Mouse (Mus musculus) CD4-positive, CD25-positive, alpha-beta regulatory T cell, adult 2 months (primary cell): Measurements from ENCODE around the gene Col3a1.
A peak's percentile ranks its signal among the peaks of the same experiment; 100 is the strongest.

Source experiments
- DNase-seq: peaks from one replicate; pipeline ENCODE4 v3.0.0-alpha.2; 2012; ENCODE audit warnings: low read depth, low spot score

Gene Col3a1

DNA sequence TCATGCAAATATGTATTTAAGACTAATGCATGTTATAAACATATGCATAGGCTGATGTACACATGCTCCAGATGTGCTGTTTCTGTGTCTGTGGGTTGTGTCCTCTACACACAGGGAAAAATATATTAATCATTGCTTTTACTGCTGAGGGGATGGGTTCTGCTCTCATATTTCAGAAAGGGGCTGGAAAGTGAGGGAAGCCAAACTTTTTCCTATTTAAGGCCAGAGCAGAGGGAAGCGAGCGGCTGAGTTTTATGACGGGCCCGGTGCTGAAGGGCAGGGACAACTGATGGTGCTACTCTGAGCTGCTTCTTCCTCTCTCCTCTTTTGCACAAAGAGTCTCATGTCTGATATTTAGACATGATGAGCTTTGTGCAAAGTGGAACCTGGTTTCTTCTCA, at the start of gene Col3a1:
Gene Col3a1 (plus strand): TSS at position 151 of the 400 bp plus-strand sequence.
- no peak for DNase-seq

DNA sequence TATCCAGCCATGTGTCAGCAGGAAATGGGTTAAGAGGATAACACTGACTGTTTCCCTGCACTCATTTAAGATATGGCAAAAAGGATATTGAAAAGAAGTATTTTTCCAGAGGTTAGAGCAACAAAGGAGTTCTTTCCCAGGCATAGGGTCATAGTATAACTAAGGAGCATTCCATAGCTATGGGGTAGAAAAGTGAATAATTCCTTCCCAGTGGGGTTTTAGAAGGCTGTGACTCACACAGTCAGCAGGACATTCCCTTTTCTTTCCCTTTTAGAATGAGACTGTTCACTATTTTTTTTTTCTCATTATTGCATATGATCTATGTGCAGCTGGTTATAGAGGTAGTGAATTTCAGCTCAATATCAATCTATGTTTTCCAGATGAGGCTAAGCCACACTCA, 41.9 kb upstream of the Col3a1 start:
- no peak for DNase-seq

DNA sequence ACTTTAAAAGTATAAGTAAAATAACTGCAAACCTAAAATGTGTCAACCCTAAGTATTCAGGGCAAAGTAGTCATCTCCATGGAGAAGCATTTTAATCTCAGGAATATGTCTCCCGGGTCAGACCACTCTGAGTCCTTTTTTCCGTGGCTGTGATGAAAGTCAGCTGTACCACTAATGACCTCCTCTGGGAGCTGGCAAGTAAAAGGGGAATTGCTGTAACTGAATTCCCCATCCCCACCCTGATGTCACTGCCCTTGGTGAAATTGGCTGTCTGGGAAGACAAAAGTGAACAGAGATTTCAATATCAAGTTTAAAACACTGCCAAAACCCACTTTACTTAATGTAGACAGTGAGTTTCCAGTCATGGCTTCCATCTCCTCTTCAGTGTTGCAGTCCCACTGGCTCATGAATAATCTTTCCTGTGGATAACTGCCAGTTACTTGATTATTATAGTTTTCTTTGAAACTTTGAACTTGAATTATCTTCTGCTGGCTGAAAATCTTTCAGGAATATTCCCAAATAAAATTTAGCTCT, 35.3 kb upstream of the Col3a1 start:
- DNase-seq: no peak

DNA sequence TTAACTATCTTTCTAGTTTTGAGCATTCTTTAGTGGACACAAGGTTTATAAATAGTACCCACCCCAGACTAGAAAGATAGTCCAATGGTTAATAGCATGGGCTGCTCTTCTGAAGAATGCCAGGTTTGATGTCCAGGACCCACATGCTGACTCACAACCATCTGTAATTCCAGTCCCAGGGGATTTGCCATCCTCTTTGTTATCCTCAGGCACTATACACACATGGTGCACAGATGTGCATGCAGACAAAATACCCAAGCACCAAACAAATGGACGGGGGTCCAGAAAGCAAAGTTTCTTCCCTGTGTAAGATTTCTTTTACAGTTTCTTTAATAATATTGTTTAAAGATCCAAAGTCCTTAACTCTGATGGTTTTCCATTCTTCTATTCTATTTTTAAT, 23.4 kb upstream of the Col3a1 start:
- no peak for DNase-seq

DNA sequence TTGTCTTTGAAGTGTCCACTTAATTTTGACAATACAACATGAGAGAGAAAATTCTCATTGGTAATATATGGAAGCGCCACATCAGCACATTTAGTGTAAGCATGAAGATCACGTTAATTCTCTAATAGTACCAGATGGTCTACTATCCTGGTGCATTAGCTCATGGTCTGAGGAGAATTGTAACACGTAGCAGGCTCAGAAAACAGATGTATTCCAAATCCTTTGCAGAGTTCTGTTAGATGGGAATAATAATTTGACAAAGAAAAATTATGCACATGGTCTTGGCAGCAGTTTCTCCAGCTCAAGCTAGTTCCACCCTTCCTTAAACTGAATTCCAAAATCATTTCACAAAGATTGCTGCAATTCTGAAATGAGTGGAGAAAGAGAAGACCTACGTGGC, 21.3 kb upstream of the Col3a1 start:
- no peak for DNase-seq

DNA sequence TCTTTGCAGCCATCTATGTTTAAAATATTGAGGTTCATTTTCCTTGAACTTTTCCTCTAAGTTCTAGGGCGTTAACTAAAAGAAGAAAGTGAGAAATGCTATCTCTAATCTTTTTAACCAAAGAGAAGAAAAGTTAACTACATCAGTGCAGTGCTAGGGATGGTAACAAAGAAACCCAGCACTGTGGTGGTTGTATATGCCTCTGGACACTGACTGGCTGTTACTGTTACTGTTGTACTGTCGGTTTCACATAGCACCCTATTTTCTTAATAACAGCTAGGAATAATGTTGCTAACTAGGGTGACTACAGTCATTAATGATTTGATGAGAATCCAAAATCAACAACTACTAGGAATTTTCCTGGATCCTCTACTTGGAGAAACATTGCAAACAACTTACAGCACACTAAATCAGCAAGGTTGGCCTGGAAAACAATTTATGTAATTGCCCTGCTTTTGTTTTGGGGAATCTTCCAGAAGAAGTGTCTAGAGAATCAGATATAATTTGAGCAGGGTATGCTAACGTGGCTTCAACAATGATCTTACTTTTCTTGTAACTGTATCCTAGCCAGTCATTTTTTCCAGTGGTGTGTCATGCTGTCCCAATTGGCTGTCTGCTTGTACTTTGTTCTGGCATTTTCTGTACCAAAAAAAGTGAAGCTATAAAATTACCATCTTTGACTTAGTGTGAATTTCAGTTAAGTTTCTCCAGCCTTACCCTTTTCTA, 11.8 kb upstream of the Col3a1 start:
- no peak for DNase-seq

DNA sequence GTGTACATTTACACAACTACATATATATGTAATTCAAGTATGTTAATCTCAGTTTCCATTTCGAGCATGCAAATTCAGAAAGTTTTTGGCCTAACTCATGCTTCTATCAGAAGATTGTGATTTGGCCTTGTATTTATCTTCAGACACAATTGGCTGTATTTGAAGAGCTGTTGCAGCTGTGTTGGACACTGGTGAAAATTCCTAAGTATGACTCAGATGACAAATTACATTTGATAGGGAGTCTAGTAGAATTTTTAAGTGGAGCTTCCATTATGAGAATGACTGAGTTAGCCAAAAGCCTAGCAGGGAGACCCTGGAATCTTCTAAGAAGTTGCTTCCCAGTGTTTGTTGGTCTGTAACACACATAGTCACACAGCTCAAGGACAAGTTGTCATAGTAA, 7.1 kb upstream of the Col3a1 start:
- no peak for DNase-seq

DNA sequence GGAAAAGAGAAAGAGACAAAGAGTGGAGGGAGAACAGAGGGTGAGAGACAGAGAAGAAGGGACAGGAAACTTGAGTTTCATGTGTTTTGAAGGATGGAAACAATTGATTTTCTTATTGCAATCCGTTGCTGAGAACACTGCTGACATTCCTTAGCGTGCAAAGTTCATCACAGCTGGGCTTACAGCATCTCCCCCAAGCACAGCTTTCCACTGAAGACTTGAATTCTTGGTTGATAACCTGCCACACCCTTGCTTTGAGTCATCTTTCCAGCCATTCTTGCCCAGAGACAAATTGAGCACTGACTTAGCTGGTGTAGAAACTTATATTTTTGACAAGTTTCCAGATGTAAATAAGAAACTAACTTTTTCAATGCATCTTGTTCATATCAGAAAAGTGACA, 2.3 kb upstream of the Col3a1 start:
- no peak for DNase-seq

DNA sequence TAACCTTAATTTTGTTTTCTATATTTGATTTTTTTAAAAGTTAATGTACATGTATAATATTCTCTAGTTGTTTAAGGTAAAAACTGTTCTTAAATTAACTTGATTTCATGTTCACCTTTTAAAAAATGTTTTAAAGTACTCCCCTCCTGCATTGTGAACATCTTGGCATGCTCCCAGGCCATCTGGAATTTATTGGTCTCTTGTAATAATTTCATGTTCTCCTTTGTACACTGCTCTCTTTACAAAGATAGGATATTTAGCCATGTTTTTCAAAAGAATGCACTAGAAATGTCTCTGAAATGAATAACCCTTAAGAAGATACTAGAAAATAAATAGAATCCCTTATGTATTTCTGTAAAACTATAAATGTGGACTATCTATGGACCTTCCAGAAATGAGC, 624 bp downstream of the Col3a1 start:
- DNase-seq: no peak

DNA sequence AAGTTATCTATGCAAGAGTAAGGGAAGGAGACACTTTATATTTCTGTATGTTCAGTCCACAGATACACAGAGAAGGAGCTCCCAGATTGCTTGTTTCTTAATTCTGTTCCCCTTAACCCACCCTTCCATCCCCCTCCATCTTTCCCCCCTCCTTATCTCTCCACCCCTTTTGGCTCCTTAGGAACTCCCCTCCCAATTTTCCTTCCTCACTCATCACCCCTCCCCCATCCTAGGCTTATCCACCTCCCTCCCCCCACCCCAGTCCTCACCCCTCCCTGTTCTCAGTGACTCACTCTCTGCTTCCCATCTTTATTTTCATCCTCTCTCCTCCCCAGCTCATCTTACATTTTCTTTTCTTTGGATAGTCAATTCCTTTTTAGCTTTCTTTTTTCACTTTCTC, 1.5 kb downstream of the Col3a1 start:
- no peak for DNase-seq

DNA sequence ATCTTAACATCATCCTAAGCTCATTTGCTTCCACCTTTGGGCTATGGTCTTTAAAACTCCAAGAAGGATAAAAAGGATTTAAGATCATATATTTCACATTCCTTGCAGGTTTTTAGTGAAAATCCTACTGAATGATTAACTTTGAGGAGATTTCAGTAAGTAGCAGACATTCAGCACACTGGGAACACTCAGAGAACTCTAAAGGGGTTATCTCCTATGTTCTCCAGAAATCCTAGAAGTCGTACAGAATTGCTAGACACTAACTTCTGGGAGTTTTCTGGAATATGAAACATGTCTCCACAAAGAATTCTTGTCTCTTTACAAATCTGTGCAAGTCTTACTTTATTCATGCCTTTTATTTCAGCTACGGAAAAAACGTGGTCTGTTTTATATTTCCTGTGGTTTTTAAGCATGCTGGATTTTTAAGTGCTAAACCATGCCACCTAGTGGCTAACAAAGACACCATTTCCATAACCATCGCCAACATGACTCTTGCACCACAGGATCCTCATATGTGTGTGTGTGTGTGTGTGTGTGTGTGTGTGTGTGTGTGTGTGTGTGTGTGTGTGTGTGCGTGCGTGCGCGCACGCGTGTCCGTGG, 2.5 kb downstream of the Col3a1 start:
- DNase-seq: peak; percentile 1

DNA sequence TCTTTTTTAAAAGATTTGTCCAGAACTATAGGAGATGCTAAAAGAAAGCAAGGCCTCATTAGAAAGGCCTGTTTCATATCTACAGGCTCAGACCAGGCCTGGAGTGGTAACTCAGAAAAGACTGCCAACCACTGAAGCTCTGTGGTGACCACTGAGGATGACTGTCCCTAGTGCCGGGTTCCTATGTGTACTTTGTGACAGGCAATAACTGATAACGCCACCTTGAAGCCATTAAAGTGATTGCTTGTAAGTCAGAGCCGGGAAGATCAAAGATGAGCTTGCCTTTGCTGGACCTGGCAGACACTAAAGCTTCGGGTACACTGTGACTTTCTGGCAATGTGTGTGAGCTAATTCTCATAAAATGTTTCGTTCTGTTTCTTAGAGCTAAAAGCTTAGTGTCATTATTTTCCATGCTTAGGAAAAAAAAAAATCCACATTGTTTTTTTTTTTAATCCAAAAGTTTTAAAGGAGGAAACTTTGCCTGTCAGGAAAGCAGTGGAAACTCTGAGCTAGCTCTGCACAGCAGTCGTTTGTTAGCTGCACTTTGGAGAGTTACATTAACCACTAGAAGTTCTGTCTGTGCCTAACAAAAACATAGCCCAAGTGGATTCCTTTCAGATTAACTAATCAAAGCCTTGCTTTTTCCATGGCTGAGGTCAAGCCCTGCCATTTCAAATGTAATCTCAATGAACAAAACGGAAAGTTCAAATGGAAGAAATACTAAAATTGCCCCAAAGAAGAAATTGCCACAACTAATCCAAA, 4.6 kb downstream of the Col3a1 start:
- no peak for DNase-seq

DNA sequence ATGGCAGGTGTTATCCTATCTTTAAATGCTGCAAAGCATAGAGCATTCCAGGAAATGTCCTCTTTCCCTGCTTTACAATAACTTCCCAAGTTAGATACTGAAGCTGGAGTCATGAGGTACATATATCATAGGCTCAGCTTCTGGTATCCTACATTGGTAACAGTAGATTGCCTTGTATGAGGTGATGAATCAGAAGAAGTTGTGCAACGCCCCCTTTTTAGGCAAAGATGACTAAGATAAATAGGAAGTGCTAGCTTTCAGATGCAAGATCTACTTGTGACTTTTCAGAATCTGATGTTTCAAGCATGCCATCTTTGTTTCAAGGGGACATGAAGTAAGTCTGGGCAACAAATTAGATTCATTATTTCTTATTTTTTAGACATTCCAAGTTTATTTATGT, 6.9 kb downstream of the Col3a1 start:
- DNase-seq: no peak

DNA sequence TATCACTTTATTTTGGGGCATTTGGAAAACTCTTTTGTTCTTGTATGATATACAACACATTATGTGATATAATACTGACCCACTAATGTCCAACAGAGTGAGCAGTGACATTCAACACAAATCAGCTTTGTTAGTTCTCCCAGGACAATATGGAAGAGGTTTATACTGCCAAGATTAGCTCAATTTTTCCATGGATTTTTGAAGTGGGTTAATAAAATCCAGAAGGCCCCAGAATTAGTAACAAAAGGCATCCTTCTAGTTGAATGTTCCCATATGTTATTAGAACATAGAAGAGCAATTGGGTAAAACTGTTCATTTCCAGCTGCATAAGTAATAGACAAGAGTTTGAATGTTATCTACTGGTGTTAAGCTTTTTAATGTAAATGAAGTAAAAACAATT, 9.5 kb downstream of the Col3a1 start:
- no peak for DNase-seq

DNA sequence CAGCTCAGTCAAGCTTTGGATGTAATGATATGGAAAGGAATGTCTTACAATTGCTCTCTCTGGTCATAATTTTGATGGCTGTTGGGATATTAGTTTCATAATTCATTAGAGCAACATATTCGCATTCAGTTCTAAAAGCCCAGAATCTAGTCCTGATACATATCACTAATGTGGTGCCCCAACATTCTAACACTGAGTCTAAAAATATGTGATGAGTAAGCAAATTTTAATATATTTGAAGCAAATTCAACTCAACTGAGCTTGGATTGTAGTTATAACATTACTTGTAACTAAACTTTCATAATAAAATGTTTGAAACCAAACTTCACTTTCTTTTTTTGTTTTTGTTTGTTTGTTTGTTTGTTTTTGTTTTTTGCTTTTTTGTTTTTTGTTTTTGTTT, 17.8 kb downstream of the Col3a1 start:
- DNase-seq: no peak

DNA sequence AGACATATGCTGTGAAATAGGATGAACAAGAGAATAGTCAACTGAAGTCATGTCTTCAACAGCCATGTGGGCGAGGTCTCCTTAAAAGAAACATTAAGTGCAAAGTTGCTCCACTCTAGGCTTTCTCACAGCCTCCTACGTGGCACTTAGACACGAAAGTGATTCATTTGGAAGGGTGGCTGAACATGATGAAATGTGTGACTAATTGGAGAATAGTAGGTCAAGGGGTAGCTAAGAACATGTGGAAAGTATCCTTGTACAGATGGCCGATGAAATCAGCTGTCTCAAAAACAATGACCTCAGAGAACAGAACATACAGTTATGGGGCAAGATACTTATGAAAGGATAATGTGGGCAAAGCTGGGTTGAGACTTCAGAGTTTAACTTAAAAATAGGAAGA, 44.6 kb downstream of the Col3a1 start:
- DNase-seq: no peak

DNA sequence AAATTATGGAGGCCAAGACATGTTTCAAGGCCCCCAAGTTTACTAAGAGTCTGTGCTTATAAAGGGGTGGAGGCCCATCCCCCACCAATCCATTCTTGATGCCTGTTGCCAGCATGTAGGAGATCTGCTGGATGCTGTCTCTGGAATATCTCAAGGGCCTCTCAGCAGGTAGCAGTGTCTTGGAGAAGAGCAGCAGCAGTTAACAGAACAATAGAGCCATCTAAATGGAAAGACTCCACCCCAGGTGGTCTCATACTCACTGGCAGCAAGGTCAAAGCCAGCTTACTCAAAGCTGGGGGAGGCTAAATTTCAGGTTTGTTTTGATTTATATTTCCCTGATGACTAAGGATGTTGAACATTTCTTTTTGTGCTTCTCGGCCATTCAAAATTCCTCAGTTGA, 46.7 kb downstream of the Col3a1 start:
- no peak for DNase-seq

DNA sequence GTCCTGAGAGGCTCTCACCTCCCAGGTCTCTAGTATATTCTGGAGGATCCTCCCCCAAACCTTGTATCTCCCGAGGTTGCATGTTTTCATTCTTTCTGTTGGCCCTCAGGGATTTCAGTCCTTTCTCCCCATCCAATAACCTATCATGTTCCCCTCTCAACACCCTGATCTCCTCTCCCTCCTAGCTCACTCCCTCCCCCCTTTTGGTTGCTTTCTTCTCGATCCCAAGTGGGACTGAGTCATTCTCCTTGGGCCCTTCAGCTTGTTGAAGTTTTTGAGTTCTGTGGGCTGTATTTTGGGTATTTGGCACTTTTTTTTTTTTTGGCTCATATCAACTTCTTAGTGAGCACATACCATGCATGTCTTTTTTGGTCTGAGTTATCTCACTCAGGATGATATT, 47.8 kb downstream of the Col3a1 start:
- DNase-seq: no peak

DNA sequence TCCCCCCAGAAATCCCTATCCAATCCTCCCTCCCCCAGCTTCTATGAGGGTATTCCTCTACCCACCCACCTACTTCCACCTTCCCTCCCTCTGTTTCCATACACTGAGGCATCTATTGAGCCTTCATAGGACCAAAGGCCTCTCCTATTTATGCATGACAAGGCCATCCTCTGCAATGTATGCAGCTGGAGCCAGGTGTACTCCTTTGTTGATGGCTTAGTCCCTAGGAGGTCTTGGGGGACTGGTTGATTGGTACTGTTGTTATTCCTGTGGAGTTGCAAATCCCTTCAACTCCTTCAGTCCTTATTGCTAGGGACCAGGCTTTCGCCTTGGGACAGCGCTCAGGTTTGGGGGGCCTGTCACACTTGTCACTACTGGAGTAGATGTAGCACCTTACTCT, 48.3 kb downstream of the Col3a1 start:
- no peak for DNase-seq

DNA sequence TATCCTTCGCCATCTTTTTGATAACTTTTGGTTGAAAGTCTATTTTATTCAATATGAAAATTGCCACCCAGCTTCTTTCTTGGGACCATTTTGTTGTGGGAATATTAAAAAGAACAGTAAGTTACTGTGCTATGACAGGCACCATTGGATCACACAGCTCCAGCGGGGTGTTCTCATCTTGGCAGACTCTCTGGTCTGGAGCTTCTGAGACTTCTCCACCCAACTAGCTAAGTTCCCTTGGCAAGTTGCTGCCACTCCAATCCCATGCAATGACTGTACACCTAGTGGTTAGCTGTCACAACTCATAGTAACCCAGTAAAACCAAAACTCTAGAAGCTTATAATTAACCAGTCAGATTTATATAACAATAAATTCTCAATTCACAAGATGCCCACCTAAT, 51.9 kb downstream of the Col3a1 start:
- no peak for DNase-seq

DNA sequence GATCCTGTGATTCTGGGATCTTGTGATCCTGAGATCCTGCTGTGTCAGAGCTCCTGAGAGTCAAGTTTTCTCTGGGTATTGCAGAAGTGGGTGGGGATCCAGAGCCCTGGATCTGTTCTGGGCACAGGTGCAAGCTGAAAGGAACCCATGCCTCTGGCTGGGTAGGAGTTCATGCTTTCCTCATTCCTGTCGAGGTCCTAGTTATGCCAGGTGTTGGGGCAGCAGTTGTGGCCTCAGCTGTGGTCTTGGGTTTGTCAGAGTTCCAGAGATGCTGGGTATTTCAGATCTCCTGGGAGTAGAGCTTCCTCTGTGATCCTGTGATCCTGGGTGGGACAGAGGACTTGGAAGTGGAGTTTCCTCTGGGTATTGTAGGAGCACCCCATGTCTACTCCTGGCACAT, 54.1 kb downstream of the Col3a1 start:
- no peak for DNase-seq

DNA sequence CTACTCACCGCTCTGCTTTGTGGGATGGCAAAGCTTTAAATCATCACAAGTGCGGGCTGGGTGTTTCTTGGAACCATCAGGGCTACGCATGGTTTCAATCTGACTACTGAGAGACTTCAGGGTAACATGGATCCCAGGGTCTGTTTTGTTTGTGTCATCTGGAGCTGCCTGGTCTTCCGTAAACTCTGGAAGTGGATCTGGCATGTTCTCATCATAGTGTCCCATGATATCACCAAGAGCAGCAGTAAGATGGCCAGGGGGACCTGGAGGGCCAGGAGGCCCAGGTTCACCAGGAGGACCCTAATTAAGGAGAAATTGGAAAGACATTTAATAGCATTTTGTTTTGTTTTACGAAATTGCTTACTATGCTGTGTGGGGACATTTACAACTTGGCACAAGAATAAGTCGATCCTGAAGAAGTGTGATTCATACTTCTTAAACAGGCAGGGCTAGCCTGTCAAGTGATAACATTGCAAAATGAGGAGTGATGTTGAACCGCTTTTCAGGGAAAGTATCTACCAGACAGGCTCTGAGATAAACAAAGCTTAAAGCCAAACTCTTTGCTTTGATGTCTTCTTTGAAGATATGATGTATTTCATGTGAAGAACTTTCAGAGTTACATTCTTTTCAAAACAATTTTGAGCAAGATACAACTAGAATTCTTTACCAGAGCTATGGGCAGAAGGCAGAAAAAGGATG, 68.8 kb downstream of the Col3a1 start:
- DNase-seq: no peak
